Mouse (Mus musculus): ENCODE results near the gene Sez6.

GRCm38 (mm10) chr11:77903761-77904160, 26.8 kb upstream of the Sez6 start:
- no peak for TF ChIP-seq POLR2A (IDR thresholded peaks at IDR 0.05; ENCODE audit: borderline replicate concordance, insufficient read depth, low read length)
- TF ChIP-seq CTCF (IDR thresholded peaks at IDR 0.05; ENCODE audit: borderline replicate concordance, insufficient read depth, low read depth, low read length): peak; percentile 32; the same call in 1 of the 2 replicates
